ENCODE assay signal across 8 mouse cellular contexts in the genomic region with DNA sequence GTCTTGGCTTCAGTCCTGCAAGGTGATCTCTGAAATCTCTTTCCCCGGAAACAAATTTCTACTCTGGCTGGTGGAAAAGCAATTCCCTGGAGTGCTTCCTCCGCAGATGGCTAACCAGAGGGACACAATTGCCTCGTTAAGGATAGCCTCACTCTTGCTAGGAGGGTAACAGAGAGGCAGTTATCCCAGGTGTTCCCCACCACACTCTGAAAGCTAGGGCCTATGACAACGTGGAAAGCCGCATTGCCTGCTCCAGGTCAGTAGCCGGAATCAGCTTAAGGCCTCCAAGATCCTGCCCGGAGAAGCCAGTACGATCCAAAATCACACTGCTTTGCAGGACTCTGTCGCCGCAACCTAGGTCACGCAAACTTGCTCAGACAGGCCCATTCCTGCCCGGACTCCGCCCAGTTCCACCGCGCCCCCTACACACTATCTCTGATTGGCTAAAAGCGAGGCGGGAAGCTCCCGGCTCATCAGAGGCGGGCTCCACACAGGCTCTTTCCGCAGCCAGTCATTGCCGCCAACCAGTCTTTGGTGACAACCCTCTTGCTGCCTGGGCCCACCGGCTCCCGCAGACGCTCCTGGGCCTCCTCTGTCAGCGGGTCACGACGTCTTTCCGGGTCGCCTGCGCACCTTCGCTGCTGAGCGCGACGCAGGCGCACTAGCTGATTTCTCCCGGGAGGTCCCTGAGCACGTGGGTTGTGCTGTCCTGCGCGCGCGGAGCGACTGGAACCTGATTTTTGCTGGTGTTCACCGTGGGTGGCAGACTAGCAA. TPM values are rescaled to one million over a fixed set of nuclear protein-coding genes. Genes with fewer than 3 reads are reported as not detected.
DNase-seq lines count a peak whose midpoint lies in the region; ATAC-seq lines count a peak whose summit lies in the region.

Gene Mthfd1 (plus strand): TSS at position 574 of the 774 bp plus-strand sequence.

- H3K9me3 ChIP-seq in lung, embryonic 16.5 days (ENCODE audit: control insufficient read depth, low read length): no peaks in the 10 kb centered on the region

- H3K36me3 ChIP-seq in lung, embryonic 16.5 days (ENCODE audit: control insufficient read depth, insufficient read depth, low read length): no peaks in the 10 kb centered on the region

- DNase-seq in MEL-GATA-1-ER (ENCODE audit: extremely low read depth, low read depth): peak; percentile 97
- DNase-seq in cerebellum, adult 8-10 months: peak; percentile 92
- DNase-seq in forelimb bud, embryonic 11.5 days (ENCODE audit: low read depth, low spot score): peak; percentile 95
- DNase-seq in layer of hippocampus, adult 9-10 months (ENCODE audit: low spot score): peak; percentile 78
- DNase-seq in ovary, postnatal 10 days (ENCODE audit: low spot score): peak; percentile 63
- peak; percentile 90 to 94 for DNase-seq in thymus, postnatal 10 days (ENCODE audit: low spot score in 2 of 2)

- peak within 1 kb of the TSS; percentile 80 for H3K4me3 ChIP-seq in lung, embryonic 16.5 days (ENCODE audit: low read length)

- ATAC-seq in hematopoietic stem cell, adult 5-6 weeks (replicated peaks in 1 of 2; ENCODE audit: insufficient read depth in 1 of 2, low FRiP score in 2 of 2, low TSS enrichment in 1 of 2, low read depth in 1 of 2, poor library complexity in 2 of 2, severe bottlenecking in 2 of 2): peak; percentile 98 to 99
- peak; percentile 99 for ATAC-seq in lung, embryonic 16.5 days (ENCODE audit: low read depth)

- peak within 1 kb of the TSS; percentile 96 for H3K4me2 ChIP-seq in lung, embryonic 16.5 days (ENCODE audit: low read depth, low read length)

- peak within 1 kb of the TSS; percentile 76 for H3K9ac ChIP-seq in lung, embryonic 16.5 days (ENCODE audit: low read length)

- peaks cover 13% of the 10 kb centered on the region for H3K4me1 ChIP-seq in lung, embryonic 16.5 days (replicated peaks; ENCODE audit: control insufficient read depth, insufficient read depth, low read length)

- peak within 1 kb of the TSS; percentile 77 for H3K27ac ChIP-seq in lung, embryonic 16.5 days (ENCODE audit: low read length)

- no peaks in the 10 kb centered on the region for H3K27me3 ChIP-seq in lung, embryonic 16.5 days (ENCODE audit: control insufficient read depth, insufficient read depth, low read depth, low read length)

- 1% methylated on average over 43 of the region's 43 CpGs for WGBS in lung, embryonic 16.5 days

RNA-seq across cellular contexts. Expression of gene Mthfd1, which starts in this region (rescaled TPM):
- 88.8 and 164 TPM in 2 replicates for total RNA-seq in hematopoietic stem cell, adult 5-6 weeks (2017)
- polyA plus RNA-seq in lung, embryonic 16.5 days (2015; fragmentation: Nextera tagmentation; extraction: Ambion mirVana): 92.9 and 93.2 TPM in 2 replicates

Comparison
In these comparisons a context has a peak if more than half of its experiments do, and no peak if none do; other contexts are left out.
1. Peak in every context shown above with its lines: DNase-seq, ATAC-seq, H3K4me3 ChIP-seq and H3K27ac ChIP-seq.